In the genomic region with DNA sequence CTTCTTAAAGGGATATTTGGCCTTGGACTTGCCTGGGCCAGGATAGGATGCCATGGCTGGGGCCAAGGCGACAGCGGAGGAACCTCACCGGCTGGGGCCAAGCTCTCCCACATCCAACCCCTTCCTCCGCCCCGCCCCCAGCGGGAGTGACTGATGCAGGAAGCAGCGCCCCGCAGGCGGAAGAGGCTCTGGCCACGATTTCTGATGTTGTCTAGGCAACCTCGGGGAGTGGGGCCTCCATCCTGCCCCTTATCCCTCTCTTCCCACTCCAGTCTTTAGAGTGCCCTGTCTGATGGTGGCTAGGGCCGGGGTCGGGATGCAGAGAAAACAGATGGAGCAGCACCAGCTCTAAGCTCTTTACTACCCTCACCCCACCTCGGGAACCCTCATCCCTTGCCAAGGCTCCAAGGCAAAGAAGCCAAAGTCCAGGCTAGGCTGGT, we compare ENCODE assay signal across 8 mouse cellular contexts. TPM values are rescaled to one million over a fixed set of nuclear protein-coding genes. Genes with fewer than 3 reads are reported as not detected.
A peak's percentile ranks its signal among the peaks of the same experiment; 100 is the strongest.
DNase-seq lines count a peak whose midpoint lies in the region; TF ChIP-seq lines count a peak whose summit lies in the region.

No protein-coding gene starts in this region.

- intact Hi-C loops in left cerebral cortex, adult 2 months (cut with DNase I): loop anchor here (5.0 kb wide), 1 partner anchor 62 kb away; a partner anchor contains a TSS

- TF ChIP-seq CTCF in cortical plate, adult 2 months (IDR thresholded peaks at IDR 0.05; ENCODE audit: extremely low read depth, insufficient read depth, low read length): no peak
- TF ChIP-seq CTCF in left cerebral cortex, adult 2 months (IDR thresholded peaks at IDR 0.05): peak; percentile 23

- peak; percentile 73 for TF ChIP-seq POLR2A in cortical plate, adult 2 months (IDR thresholded peaks at IDR 0.05; ENCODE audit: extremely low read depth, insufficient read depth, low read length)

- WGBS in macrophage (ENCODE audit: missing documents): 0% methylated on average over 14 of the region's 14 CpGs

- DNase-seq in adipocyte (ENCODE audit: low spot score): peak; percentile 93
- peak; percentile 89 to 92 for DNase-seq in gastrocnemius, adult 8-10 months (ENCODE audit: low spot score in 2 of 2)
- DNase-seq in hindlimb bud, embryonic 11.5 days (ENCODE audit: extremely low spot score, low read depth, low spot score): peak; percentile 56
- peak; percentile 87 to 91 for DNase-seq in left cerebral cortex, adult 2 months (ENCODE audit: extremely low spot score in 1 of 2, low spot score in 2 of 2)
- DNase-seq in right cerebral cortex, adult 18-20 months: peak; percentile 93
- peak; percentile 82 for DNase-seq in urinary bladder, adult 2 months (ENCODE audit: low spot score)

- H3K79me2 ChIP-seq in macrophage (ENCODE audit: inconsistent target): peaks cover 52% of the 10 kb centered on the region

- H3K27ac ChIP-seq in cortical plate, adult 2 months (ENCODE audit: insufficient read depth, low read length): peak overlapping the region; percentile 73
- H3K27ac ChIP-seq in left cerebral cortex, adult 2 months: peak overlapping the region; percentile 85
- H3K27ac ChIP-seq in macrophage: peak overlapping the region; percentile 66

- peak overlapping the region; percentile 81 for H3K4me3 ChIP-seq in cortical plate, adult 2 months (ENCODE audit: insufficient read depth, low read length)
- peak overlapping the region; percentile 73 for H3K4me3 ChIP-seq in left cerebral cortex, adult 2 months
- H3K4me3 ChIP-seq in macrophage (ENCODE audit: inconsistent target): peak overlapping the region; percentile 74

- H3K36me3 ChIP-seq in macrophage (ENCODE audit: inconsistent target): peaks cover 4% of the 10 kb centered on the region; the same call in 1 of the 2 replicates

- peaks cover 9% of the 10 kb centered on the region; the same call in 1 of the 2 replicates for H3K4me1 ChIP-seq in cortical plate, adult 2 months (ENCODE audit: control insufficient read depth, insufficient read depth, low read length)

RNA-seq across cellular contexts. Expression of a gene that starts 1.1 kb away (rescaled TPM):
- polyA plus RNA-seq in cortical plate, adult 2 months (2012; rRNA removed): 76.3 and 76.8 TPM in 2 replicates
- 1 to 10 TPM; 3.1 to 4.4 (median 3.6) TPM for total RNA-seq in gastrocnemius, adult 8-10 months (2022)
- total RNA-seq in left cerebral cortex, adult 2 months (2021): 10 to 100 TPM; 58.8 to 61.4 TPM
- total RNA-seq in macrophage (2018; cell fraction: chromatin; rRNA removed): 100 to 1,000 TPM in 2 of 26 experiments, 10 to 100 TPM in 24; 21.4 to 129 (median 44.8) TPM
- total RNA-seq in macrophage (2018; cell fraction: cytosol; rRNA removed): 10 to 100 TPM in 25 of 26 experiments, 1 to 10 TPM in 1; 9.3 to 16.5 (median 13.3) TPM
- total RNA-seq in macrophage (2018; cell fraction: nucleus; rRNA removed): 100 to 1,000 TPM in 1 of 26 experiments, 10 to 100 TPM in 25; 12.7 to 107 (median 33.1) TPM
- polyA plus RNA-seq in macrophage (2018): 7.1 to 19.1 TPM (median 17.7 TPM) in 3 replicates
- polyA plus RNA-seq in urinary bladder, adult 2 months (2012; rRNA removed): 33.5 and 37.8 TPM in 2 replicates

RNA-seq across cellular contexts. Expression of a gene that starts 7.3 kb away (rescaled TPM):
- polyA plus RNA-seq in cortical plate, adult 2 months (2012; rRNA removed): 0.15 TPM in 1 of 2 replicates, not detected in the other
- 1 to 10 TPM in 1 of 4 experiments, under 1 TPM in 3; 0.62 to 1.1 (median 0.82) TPM for total RNA-seq in gastrocnemius, adult 8-10 months (2022)
- not detected for total RNA-seq in left cerebral cortex, adult 2 months (2021)
- total RNA-seq in macrophage (2018; cell fraction: chromatin; rRNA removed): not detected
- under 1 TPM in 2 of 26 experiments, not detected in 24; 0.07 to 0.12 TPM for total RNA-seq in macrophage (2018; cell fraction: cytosol; rRNA removed)
- not detected for total RNA-seq in macrophage (2018; cell fraction: nucleus; rRNA removed)
- polyA plus RNA-seq in macrophage (2018): not detected in 3 replicates
- polyA plus RNA-seq in urinary bladder, adult 2 months (2012; rRNA removed): 0.39 and 0.57 TPM in 2 replicates

RNA-seq across cellular contexts. Expression of a gene that starts 40.6 kb away (rescaled TPM):
- polyA plus RNA-seq in cortical plate, adult 2 months (2012; rRNA removed): 16.1 and 16.8 TPM in 2 replicates
- 10 to 100 TPM; 11.7 to 18.7 (median 14.1) TPM for total RNA-seq in gastrocnemius, adult 8-10 months (2022)
- 1 to 10 TPM; 7.8 to 8.0 TPM for total RNA-seq in left cerebral cortex, adult 2 months (2021)
- total RNA-seq in macrophage (2018; cell fraction: chromatin; rRNA removed): 1 to 10 TPM in 23 of 26 experiments, under 1 TPM in 3; 0.41 to 9.7 (median 3.6) TPM
- 10 to 100 TPM; 11.5 to 20.9 (median 17.0) TPM for total RNA-seq in macrophage (2018; cell fraction: cytosol; rRNA removed)
- 10 to 100 TPM in 10 of 26 experiments, 1 to 10 TPM in 16; 1.9 to 13.9 (median 8.5) TPM for total RNA-seq in macrophage (2018; cell fraction: nucleus; rRNA removed)
- 10.1 to 17.6 TPM (median 15.1 TPM) in 3 replicates for polyA plus RNA-seq in macrophage (2018)
- 128 and 151 TPM in 2 replicates for polyA plus RNA-seq in urinary bladder, adult 2 months (2012; rRNA removed)

Comparison
In these comparisons a context has a peak if more than half of its experiments do, and no peak if none do; other contexts are left out.
1. Peak in every context shown above with its lines: DNase-seq, H3K4me3 ChIP-seq and H3K27ac ChIP-seq.